Mouse (Mus musculus): ENCODE measurements at regions not wholly inside any gene's neighbourhood (a gene's known extent, or its start where the extent isn't known, plus 50 kb on each side); places are given as distances from the start of the nearest gene placed in this dataset.

DNA sequence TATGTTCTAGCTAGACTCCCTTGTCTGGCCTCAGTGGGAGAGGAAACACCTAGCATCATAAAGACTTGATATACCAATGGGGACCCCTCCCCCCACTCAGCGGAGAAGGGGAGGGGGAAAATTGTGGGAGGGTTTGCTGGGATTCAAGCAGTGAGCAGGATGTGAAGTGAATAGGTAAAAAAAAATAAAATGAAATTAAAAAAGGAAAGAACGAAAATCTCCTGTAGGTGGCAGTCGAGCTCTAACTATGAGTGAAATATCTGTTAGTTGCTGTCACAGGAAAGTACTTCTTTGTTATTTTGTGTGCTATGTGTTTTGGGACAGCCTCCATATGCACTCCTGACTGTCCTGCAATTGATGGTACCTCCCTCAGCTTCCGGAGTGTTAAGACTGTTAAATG is 138.6 kb downstream of the AI429214 start:
- TF ChIP-seq POLR2A (IDR thresholded peaks at IDR 0.05; ENCODE audit: low read depth, low read length) = no peak
- no peak for TF ChIP-seq CTCF (IDR thresholded peaks at IDR 0.05; ENCODE audit: extremely low read depth, insufficient read depth, insufficient read length, insufficient replicate concordance)
